Comparison of ENCODE assay signal across 9 mouse cellular contexts in genomic region chr16:73863748-73864147, GRCm38 (mm10).
DNase-seq lines count a peak whose midpoint lies in the region; ATAC-seq and TF ChIP-seq lines count a peak whose summit lies in the region.
"Had no signal": no experiment of that assay in that cellular context is flagged by ENCODE, and none has a peak within 500 bp of the region (broad histone marks: within the 10 kb centered on the region; RNA-seq: fewer than 3 reads in every experiment).

No protein-coding gene starts in this region.

- 6% methylated on average over 3 of the region's 3 CpGs for WGBS in embryonic facial prominence, embryonic 14.5 days
- WGBS in embryonic facial prominence, embryonic 10.5 days = 4% methylated on average over 3 of the region's 3 CpGs
- WGBS in midbrain, embryonic 12.5 days = 0% methylated on average over 3 of the region's 3 CpGs
- WGBS in midbrain, embryonic 10.5 days = under 1% methylated on average over 3 of the region's 3 CpGs
- 5% methylated on average over 3 of the region's 3 CpGs for WGBS in midbrain, postnatal 0 days

- H3K4me3 ChIP-seq in embryonic facial prominence, embryonic 14.5 days (ENCODE audit: low read depth, low read length) = no peak overlapping the region
- H3K4me3 ChIP-seq in embryonic facial prominence, embryonic 10.5 days = no peak overlapping the region
- H3K4me3 ChIP-seq in midbrain, embryonic 12.5 days = no peak overlapping the region
- H3K4me3 ChIP-seq in midbrain, embryonic 10.5 days = no peak overlapping the region
- no peak overlapping the region for H3K4me3 ChIP-seq in midbrain, postnatal 0 days (ENCODE audit: low read depth, low read length)
- H3K4me3 ChIP-seq: myocyte had no signal

- H3K27ac ChIP-seq in embryonic facial prominence, embryonic 14.5 days (replicated peaks; ENCODE audit: low read depth, low read length) = no peak overlapping the region
- no peak overlapping the region for H3K27ac ChIP-seq in embryonic facial prominence, embryonic 10.5 days (replicated peaks)
- H3K27ac ChIP-seq in midbrain, embryonic 12.5 days (replicated peaks) = no peak overlapping the region; the same call in 1 of the 2 replicates
- no peak overlapping the region for H3K27ac ChIP-seq in midbrain, embryonic 10.5 days (replicated peaks)
- H3K27ac ChIP-seq in midbrain, postnatal 0 days (ENCODE audit: low read depth, low read length) = no peak overlapping the region

- no peak; the same call in 1 of the 2 replicates for TF ChIP-seq CTCF in midbrain, postnatal 0 days (IDR thresholded peaks at IDR 0.05)

- H3K4me1 ChIP-seq in embryonic facial prominence, embryonic 14.5 days (ENCODE audit: control insufficient read depth, insufficient read depth, low read length) = 0 out of 2 replicates have a peak, but pooled peaks cover 10% of the 10 kb centered on the region
- peaks cover 6% of the 10 kb centered on the region for H3K4me1 ChIP-seq in embryonic facial prominence, embryonic 10.5 days
- H3K4me1 ChIP-seq in midbrain, embryonic 12.5 days = peaks cover 17% of the 10 kb centered on the region; the same call in 1 of the 2 replicates
- H3K4me1 ChIP-seq in midbrain, embryonic 10.5 days = peaks cover 21% of the 10 kb centered on the region
- H3K4me1 ChIP-seq in midbrain, postnatal 0 days (ENCODE audit: insufficient read depth, low read length) = no peaks in the 10 kb centered on the region

- H3K4me2 ChIP-seq in embryonic facial prominence, embryonic 14.5 days (ENCODE audit: low read depth, low read length) = no peak overlapping the region
- no peak overlapping the region for H3K4me2 ChIP-seq in midbrain, embryonic 12.5 days (replicated peaks)
- H3K4me2 ChIP-seq in midbrain, postnatal 0 days (ENCODE audit: low read depth, low read length, poor library complexity, severe bottlenecking) = no peak overlapping the region

- DNase-seq in embryonic facial prominence, embryonic 14.5 days (ENCODE audit: low spot score) = peak; percentile 63
- no peak for DNase-seq in embryonic facial prominence, embryonic 10.5 days (ENCODE audit: low spot score)
- DNase-seq in midbrain, embryonic 10.5 days (ENCODE audit: low spot score) = no peak
- DNase-seq in heart, adult 9 months (ENCODE audit: low spot score in 2 of 2) = peak; percentile 12 to 41
- DNase-seq in midbrain, postnatal 0 days (ENCODE audit: low spot score) = peak; percentile 52
- DNase-seq in adipocyte (ENCODE audit: low spot score) = no peak
- no peak for DNase-seq in testis, postnatal 14 days (ENCODE audit: low spot score)

- H3K9ac ChIP-seq in embryonic facial prominence, embryonic 14.5 days (ENCODE audit: low read depth, low read length) = no peak overlapping the region
- H3K9ac ChIP-seq in midbrain, embryonic 12.5 days (replicated peaks) = no peak overlapping the region
- H3K9ac ChIP-seq in midbrain, postnatal 0 days (replicated peaks; ENCODE audit: low read length, poor library complexity, severe bottlenecking) = no peak overlapping the region

- no peak; the same call in 1 of the 2 replicates for ATAC-seq in embryonic facial prominence, embryonic 14.5 days (ENCODE audit: low read depth)
- 0 out of 2 replicates have a peak, but pooled peaks have one; percentile 12 for ATAC-seq in midbrain, embryonic 12.5 days (ENCODE audit: low FRiP score, low read depth)
- ATAC-seq in midbrain, postnatal 0 days (ENCODE audit: low FRiP score) = no peak

- no peaks in the 10 kb centered on the region for H3K27me3 ChIP-seq in embryonic facial prominence, embryonic 14.5 days (replicated peaks; ENCODE audit: control insufficient read depth, insufficient read depth, low read length)
- H3K27me3 ChIP-seq in embryonic facial prominence, embryonic 10.5 days (replicated peaks; ENCODE audit: low read depth, poor library complexity, severe bottlenecking) = no peaks in the 10 kb centered on the region
- H3K27me3 ChIP-seq in midbrain, embryonic 12.5 days = no peaks in the 10 kb centered on the region
- no peaks in the 10 kb centered on the region for H3K27me3 ChIP-seq in midbrain, embryonic 10.5 days (ENCODE audit: low read depth, poor library complexity, severe bottlenecking)
- no peaks in the 10 kb centered on the region for H3K27me3 ChIP-seq in midbrain, postnatal 0 days (ENCODE audit: insufficient read depth, low read length)

- H3K36me3 ChIP-seq in embryonic facial prominence, embryonic 14.5 days (ENCODE audit: control insufficient read depth, insufficient read depth, low read length) = no peaks in the 10 kb centered on the region
- no peaks in the 10 kb centered on the region for H3K36me3 ChIP-seq in embryonic facial prominence, embryonic 10.5 days (replicated peaks)
- no peaks in the 10 kb centered on the region for H3K36me3 ChIP-seq in midbrain, embryonic 12.5 days
- no peaks in the 10 kb centered on the region for H3K36me3 ChIP-seq in midbrain, embryonic 10.5 days
- H3K36me3 ChIP-seq in midbrain, postnatal 0 days (ENCODE audit: insufficient read depth, low read length) = no peaks in the 10 kb centered on the region

- no peaks in the 10 kb centered on the region for H3K9me3 ChIP-seq in embryonic facial prominence, embryonic 14.5 days (ENCODE audit: control insufficient read depth, low read length)
- H3K9me3 ChIP-seq in embryonic facial prominence, embryonic 10.5 days = no peaks in the 10 kb centered on the region
- H3K9me3 ChIP-seq in midbrain, embryonic 12.5 days = no peaks in the 10 kb centered on the region
- H3K9me3 ChIP-seq in midbrain, embryonic 10.5 days (replicated peaks) = no peaks in the 10 kb centered on the region
- H3K9me3 ChIP-seq in midbrain, postnatal 0 days (ENCODE audit: low read length) = no peaks in the 10 kb centered on the region

Comparison
In these comparisons a context has a peak if more than half of its experiments do, and no peak if none do; other contexts are left out.
1. DNase-seq: peak in embryonic facial prominence, embryonic 14.5 days (single experiment), heart, adult 9 months (2 of 2) and midbrain, postnatal 0 days (single experiment); none in embryonic facial prominence, embryonic 10.5 days (single experiment), midbrain, embryonic 10.5 days (single experiment), adipocyte (single experiment) and testis, postnatal 14 days (single experiment).